Mouse (Mus musculus) liver, embryonic 12.5 days (tissue): ENCODE measurements at regions not wholly inside any gene's neighbourhood (a gene's known extent, or its start where the extent isn't known, plus 50 kb on each side); places are given as distances from the start of the nearest gene placed in this dataset.

Experiments used
- ATAC-seq: fragments of 200-750 bp; cut with Nextera tagmentation; 2 replicates; pipeline ENCODE4 v1.8.0; 2017; ENCODE audit warnings: moderate number of reproducible peaks, mild to moderate bottlenecking, moderate library complexity
- H3K27ac ChIP-seq: fragments of 300-500 bp; sonication (generic); 2 replicates; pipeline ENCODE4 v1.5.1; 2016; ENCODE audit warnings: mild to moderate bottlenecking
- H3K27me3 ChIP-seq: fragments of 300-500 bp; sonication (generic); replicated peaks from 2 replicates; pipeline ENCODE4 v1.6.1; 2016; ENCODE audit warnings: mild to moderate bottlenecking, moderate library complexity
- H3K36me3 ChIP-seq: fragments of 300-500 bp; sonication (generic); 2 replicates; pipeline ENCODE4 v1.6.1; 2016; ENCODE audit warnings: mild to moderate bottlenecking, moderate library complexity
- H3K4me1 ChIP-seq: fragments of 300-500 bp; sonication (generic); 2 replicates; pipeline ENCODE4 v1.6.1; 2016
- H3K4me2 ChIP-seq: fragments of 300-500 bp; sonication (generic); 2 replicates; pipeline ENCODE4 v1.6.1; 2016; ENCODE audit warnings: mild to moderate bottlenecking, moderate library complexity
- H3K4me3 ChIP-seq: fragments of 300-500 bp; sonication (generic); 2 replicates; pipeline ENCODE4 v1.5.1; 2016; ENCODE audit warnings: mild to moderate bottlenecking, moderate library complexity
- H3K9ac ChIP-seq: fragments of 300-500 bp; sonication (generic); 2 replicates; pipeline ENCODE4 v1.6.1; 2016; ENCODE audit warnings: mild to moderate bottlenecking, moderate library complexity
- H3K9me3 ChIP-seq: fragments of 300-500 bp; sonication (generic); replicated peaks from 2 replicates; pipeline ENCODE4 v1.6.1; 2016; ENCODE audit warnings: mild to moderate bottlenecking, moderate library complexity
- WGBS: fragments of 180-500 bp; shearing (Covaris S2); methylation state at CpG from one replicate; pipeline ENCODE4 v1.1.7; 2016; ENCODE audit not compliant: insufficient replicate concordance; 5-methylcytosine and 5-hydroxymethylcytosine counted together

DNA sequence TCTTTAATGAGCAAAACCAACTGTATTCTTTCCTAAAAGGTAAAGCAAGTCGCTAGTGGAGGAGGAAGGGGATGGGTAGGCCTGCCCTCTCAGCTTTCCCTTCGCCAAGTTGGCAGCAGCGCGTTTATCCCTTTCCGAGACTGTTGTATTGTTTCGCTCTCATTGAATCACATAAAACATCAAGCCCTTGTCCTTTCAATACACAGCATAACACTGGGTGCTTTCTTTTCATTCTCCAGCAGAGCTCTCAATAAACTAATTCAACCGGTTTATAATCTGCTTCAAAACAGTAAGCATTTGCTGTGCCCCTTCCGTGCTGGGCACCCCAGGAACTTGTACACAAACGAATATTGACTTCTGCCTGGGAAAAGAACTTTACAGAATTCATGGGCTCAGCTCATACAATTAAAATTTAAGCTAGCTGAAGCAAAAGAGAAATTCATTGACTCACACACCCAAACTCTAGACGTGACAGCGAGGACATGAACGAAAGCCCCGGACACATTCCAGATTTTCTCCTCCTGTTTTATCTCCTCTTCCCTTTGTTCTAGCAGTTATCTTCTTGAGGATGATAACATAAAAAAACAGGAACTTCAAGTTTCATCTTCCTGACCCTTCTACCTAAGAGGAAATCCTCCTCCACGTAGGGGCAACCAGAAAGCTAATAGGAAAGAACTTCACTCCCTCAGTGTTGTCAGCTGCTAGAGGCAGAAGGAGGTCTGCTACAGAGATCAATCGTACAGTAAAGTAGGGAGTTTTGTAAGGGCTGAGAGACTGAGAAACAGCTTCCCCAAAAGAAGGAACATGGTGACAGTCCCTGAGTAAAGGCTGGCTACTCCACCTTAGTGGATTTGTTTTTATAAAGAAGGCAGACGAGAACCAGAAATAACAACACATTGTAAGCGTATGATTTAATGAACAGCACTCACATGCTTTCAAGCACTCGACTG is 177.9 kb downstream of the Kdr start:
- no peak for ATAC-seq
- H3K9me3 ChIP-seq, result no peaks in the 10 kb centered on the region
- WGBS, result 48% methylated on average over 18 of the region's 18 CpGs
- no peak overlapping the region for H3K4me2 ChIP-seq
- no peak overlapping the region for H3K4me3 ChIP-seq
- no peaks in the 10 kb centered on the region for H3K36me3 ChIP-seq
- no peaks in the 10 kb centered on the region for H3K27me3 ChIP-seq
- no peak overlapping the region for H3K27ac ChIP-seq
- H3K9ac ChIP-seq, result no peak overlapping the region
- H3K4me1 ChIP-seq, result peaks cover 7% of the 10 kb centered on the region; the same call in 1 of the 2 replicates

DNA sequence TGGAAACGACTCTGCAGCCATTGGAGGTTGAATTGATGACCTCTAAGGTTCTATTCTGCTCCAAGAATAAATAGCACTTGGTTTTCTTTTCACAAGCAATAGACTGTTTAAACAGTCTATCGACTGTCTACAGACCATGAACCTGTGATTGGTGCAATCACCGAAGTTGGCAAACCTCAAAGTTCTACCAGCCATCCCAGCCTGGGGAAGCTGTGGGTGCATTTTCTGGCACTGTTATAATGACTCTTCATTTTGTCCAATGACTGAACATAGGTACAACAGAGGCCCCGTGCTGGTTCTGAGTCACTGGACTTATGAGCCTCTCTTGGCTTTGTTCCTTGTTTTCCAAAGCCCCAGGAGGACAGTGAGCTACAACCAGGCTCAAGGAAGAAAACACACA is 178.6 kb downstream of the Kdr start:
- WGBS, result 62% methylated on average over 4 of the region's 4 CpGs
- no peak for ATAC-seq
- H3K4me2 ChIP-seq, result no peak overlapping the region
- H3K27me3 ChIP-seq, result no peaks in the 10 kb centered on the region
- no peaks in the 10 kb centered on the region for H3K36me3 ChIP-seq
- H3K9me3 ChIP-seq, result no peaks in the 10 kb centered on the region
- no peak overlapping the region for H3K27ac ChIP-seq
- H3K4me3 ChIP-seq, result no peak overlapping the region
- H3K4me1 ChIP-seq, result peaks cover 7% of the 10 kb centered on the region; the same call in 1 of the 2 replicates
- no peak overlapping the region for H3K9ac ChIP-seq

DNA sequence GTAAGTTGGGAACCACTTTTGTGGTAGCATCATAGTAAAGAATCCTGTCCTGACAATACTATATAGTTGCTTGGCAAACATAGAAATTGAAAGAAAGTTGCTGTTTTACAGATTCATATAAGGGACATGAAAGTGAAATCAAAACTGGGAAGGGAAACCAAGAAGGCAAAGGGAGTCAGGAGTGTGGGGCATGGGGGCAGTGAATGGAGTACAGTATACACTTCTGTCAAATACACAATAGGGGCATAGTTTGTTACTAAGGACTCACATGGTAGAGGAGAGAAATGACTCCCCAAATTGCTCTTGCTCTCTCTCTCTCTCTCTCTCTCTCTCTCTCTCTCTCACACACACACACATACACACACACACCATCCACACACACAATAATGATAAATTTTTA is 185.1 kb downstream of the Kdr start:
- Histone ChIP-seq H3K4me2 (no peak overlapping the region), H3K4me1 (no peaks in the 10 kb centered on the region), H3K4me3 (no peak overlapping the region), H3K27me3 (no peaks in the 10 kb centered on the region), H3K27ac (no peak overlapping the region), H3K9me3 (no peaks in the 10 kb centered on the region), H3K36me3 (no peaks in the 10 kb centered on the region), H3K9ac (no peak overlapping the region)
- ATAC-seq, result no peak

DNA sequence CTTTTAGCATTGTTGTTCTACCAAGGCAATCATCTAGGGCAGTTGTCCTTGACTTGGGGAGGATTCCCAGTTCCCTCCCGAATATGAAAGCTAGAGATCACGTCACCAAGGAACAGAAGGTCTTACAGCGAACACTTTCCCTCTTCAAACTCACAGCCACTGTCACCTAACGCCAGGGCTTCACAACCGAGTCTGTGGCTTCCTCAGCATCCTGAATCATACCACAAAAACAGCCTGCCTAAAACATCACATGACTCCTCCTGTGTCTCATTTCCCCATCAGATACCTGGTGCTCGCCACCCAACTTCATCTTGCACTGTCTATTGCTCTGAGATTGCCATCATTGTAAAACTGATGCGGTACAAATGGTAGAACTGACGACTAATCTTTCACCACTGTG is 186.5 kb downstream of the Kdr start:
- H3K9me3 ChIP-seq, result no peaks in the 10 kb centered on the region
- no peaks in the 10 kb centered on the region for H3K36me3 ChIP-seq
- H3K27ac ChIP-seq, result no peak overlapping the region
- no peaks in the 10 kb centered on the region for H3K4me1 ChIP-seq
- WGBS, result 38% methylated on average over 8 of the region's 8 CpGs
- no peak for ATAC-seq
- H3K4me3 ChIP-seq, result no peak overlapping the region
- H3K9ac ChIP-seq, result no peak overlapping the region
- H3K27me3 ChIP-seq, result no peaks in the 10 kb centered on the region
- no peak overlapping the region for H3K4me2 ChIP-seq

DNA sequence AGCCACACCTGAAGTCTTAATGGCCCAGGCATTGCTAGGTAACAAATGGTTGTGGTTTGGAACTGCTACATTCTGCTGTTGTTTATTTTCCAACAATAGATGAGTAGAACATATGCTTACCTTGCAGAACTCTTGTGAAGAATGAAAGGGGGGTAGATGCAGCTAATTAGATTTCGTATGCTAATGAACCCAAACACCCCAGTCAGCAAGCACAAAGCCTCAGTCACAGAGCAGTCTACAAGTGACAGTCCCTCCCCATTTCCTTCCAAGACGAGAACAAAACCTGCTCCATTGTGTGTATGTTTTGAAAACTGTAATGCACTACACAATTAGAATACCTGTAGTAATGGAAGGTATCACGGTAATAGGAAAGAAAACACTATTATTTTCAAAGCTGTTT is 190.2 kb downstream of the Kdr start:
- H3K36me3 ChIP-seq, result no peaks in the 10 kb centered on the region
- 70% methylated on average over 3 of the region's 3 CpGs for WGBS
- H3K27ac ChIP-seq, result no peak overlapping the region
- no peak for ATAC-seq
- H3K9me3 ChIP-seq, result no peaks in the 10 kb centered on the region
- H3K4me2 ChIP-seq, result no peak overlapping the region
- peaks cover 3% of the 10 kb centered on the region for H3K4me1 ChIP-seq
- no peak overlapping the region for H3K4me3 ChIP-seq
- H3K27me3 ChIP-seq, result no peaks in the 10 kb centered on the region
- no peak overlapping the region for H3K9ac ChIP-seq

DNA sequence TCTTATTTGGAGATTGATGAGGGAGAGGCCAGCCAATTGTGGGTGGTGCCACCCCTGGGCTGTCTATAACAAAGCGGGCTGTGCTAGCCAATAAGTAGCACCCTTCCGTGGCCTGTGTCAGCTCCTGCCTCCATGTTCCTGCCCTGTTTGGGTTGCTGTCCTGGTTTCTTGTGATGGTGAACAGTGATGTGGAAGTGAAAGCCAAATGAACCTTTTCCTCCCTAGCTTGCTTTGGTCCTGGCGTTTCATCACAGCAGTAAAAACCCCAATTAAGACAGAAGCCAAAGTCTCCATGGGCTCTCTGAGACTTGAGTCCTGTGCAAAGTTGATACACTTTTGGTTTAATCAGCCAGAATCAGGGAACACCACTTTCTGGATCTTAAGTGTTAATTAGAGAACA is 192.1 kb downstream of the Kdr start:
- Histone ChIP-seq H3K9me3 (no peaks in the 10 kb centered on the region), H3K27ac (no peak overlapping the region), H3K27me3 (no peaks in the 10 kb centered on the region), H3K4me3 (no peak overlapping the region), H3K4me2 (no peak overlapping the region), H3K4me1 (peaks cover 5% of the 10 kb centered on the region), H3K9ac (no peak overlapping the region), H3K36me3 (no peaks in the 10 kb centered on the region)
- 79% methylated on average over 3 of the region's 3 CpGs for WGBS
- ATAC-seq, result no peak

DNA sequence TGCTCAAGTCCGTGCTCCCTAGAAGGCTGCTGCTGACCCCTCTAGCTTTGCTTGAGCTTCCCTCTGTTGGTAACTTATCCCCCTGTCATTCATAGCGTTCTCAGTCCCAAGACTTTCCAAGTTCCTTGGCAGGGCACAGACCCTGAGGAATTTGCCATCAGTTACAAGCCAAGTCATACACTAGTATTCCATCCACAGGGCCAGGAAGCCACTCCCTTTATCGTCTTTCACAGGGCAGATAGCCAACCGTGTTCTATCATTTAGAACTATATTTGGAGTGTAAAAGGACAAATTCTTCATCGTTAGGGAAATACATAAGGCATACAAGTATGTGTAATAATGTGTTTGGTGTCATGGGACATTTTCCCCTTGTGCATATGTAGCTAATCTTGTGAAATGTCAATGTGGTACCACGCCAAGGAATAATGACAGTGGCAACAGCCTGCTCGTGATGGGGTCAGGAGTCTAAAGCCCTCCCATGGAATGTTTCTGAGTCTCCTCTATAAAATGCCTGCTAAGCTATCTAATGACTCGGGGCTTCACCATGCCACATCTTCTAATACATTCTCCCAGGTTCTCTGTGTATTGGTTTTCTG is 193.2 kb downstream of the Kdr start:
- 66% methylated on average over 8 of the region's 8 CpGs for WGBS

DNA sequence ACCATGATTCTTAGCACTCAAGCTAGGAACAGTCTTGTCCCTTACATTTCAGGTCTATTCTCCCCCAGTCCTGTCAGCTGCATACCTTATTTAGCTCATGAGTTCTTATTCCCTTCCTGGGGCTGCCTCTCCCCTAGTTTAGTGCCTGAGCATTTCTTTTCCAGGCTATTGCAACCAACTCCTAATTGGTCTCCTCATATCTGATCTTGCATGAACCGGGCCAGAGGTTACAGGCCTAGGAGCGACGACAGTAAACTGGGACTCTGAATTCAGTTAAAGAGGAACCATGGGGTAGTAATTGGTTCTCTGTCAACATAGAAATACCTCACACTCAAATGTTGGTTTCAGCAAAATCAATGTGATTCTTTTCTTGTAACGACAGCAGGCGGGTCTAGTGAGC is 195.9 kb downstream of the Kit start:
- no peaks in the 10 kb centered on the region for H3K9me3 ChIP-seq
- 0 out of 2 replicates have a peak, but pooled peaks cover 4% of the 10 kb centered on the region for H3K27me3 ChIP-seq
- H3K4me1 ChIP-seq, result peaks cover 20% of the 10 kb centered on the region
- H3K4me3 ChIP-seq, result no peak overlapping the region
- H3K4me2 ChIP-seq, result no peak overlapping the region
- 56% methylated on average over 5 of the region's 5 CpGs for WGBS
- no peak overlapping the region for H3K9ac ChIP-seq
- ATAC-seq, result no peak
- H3K27ac ChIP-seq, result no peak overlapping the region
- no peaks in the 10 kb centered on the region for H3K36me3 ChIP-seq

More for the DNA sequence above, 193.2 kb downstream of the Kdr start:
- Histone ChIP-seq H3K36me3 (no peaks in the 10 kb centered on the region), H3K4me2 (no peak overlapping the region), H3K4me1 (peaks cover 5% of the 10 kb centered on the region), H3K9me3 (no peaks in the 10 kb centered on the region), H3K27me3 (no peaks in the 10 kb centered on the region), H3K27ac (no peak overlapping the region), H3K9ac (no peak overlapping the region), H3K4me3 (no peak overlapping the region)
- no peak for ATAC-seq

DNA sequence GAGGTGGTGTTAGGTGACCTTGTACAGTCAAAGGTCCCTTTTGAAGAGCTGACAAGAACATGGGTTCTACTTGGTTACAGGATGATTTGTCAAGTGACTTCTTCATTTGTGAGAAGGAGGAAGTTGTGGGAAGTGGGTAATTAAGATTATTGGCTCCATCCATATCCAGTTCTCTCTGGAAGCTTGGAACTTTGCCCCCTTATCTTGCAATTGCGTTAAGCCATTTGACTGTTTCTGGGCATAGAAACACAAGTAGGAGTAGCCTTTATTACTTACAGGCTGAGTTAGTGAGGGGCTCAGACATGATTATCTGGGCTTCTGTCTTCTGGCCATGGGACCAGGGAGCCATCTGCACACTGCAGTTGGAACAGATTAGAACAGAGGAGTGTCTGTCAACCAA is 192.5 kb downstream of the Kit start:
- no peaks in the 10 kb centered on the region for H3K9me3 ChIP-seq
- no peak overlapping the region for H3K4me3 ChIP-seq
- H3K36me3 ChIP-seq, result no peaks in the 10 kb centered on the region
- H3K4me1 ChIP-seq, result peaks cover 27% of the 10 kb centered on the region
- H3K9ac ChIP-seq, result no peak overlapping the region
- 0 out of 2 replicates have a peak, but pooled peaks cover 4% of the 10 kb centered on the region for H3K27me3 ChIP-seq
- WGBS, result 11% methylated on average over 1 of the region's 1 CpGs
- no peak overlapping the region for H3K4me2 ChIP-seq
- ATAC-seq, result no peak; the same call in 1 of the 2 replicates
- no peak overlapping the region for H3K27ac ChIP-seq

DNA sequence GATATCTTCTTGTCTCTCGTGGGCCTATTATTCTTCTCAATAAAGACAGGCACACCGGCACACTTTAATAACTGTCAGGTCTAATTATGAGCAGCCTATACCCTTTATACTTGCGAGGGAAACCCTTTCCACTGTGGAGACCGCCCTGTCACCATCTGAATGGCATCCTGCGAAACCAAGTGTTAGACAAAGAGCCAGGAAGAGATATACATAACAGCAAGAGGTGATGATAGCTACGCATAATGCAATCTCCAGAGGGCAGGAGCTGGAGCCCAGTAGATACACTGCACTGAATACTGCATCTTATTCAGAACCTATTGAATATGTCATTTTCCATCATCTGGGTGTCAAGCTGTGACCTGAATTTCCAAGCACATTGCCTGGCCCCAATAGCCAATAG is 187.7 kb downstream of the Kit start:
- no peaks in the 10 kb centered on the region for H3K9me3 ChIP-seq
- peak overlapping the region; percentile 62 for H3K4me2 ChIP-seq
- H3K36me3 ChIP-seq, result no peaks in the 10 kb centered on the region
- peak overlapping the region; percentile 74 for H3K27ac ChIP-seq
- WGBS, result 19% methylated on average over 6 of the region's 6 CpGs
- peak; percentile 67 for ATAC-seq
- peak overlapping the region; percentile 51 for H3K9ac ChIP-seq
- 0 out of 2 replicates have a peak, but pooled peaks cover 4% of the 10 kb centered on the region for H3K27me3 ChIP-seq
- peaks cover 54% of the 10 kb centered on the region for H3K4me1 ChIP-seq
- H3K4me3 ChIP-seq, result peak overlapping the region; percentile 24

DNA sequence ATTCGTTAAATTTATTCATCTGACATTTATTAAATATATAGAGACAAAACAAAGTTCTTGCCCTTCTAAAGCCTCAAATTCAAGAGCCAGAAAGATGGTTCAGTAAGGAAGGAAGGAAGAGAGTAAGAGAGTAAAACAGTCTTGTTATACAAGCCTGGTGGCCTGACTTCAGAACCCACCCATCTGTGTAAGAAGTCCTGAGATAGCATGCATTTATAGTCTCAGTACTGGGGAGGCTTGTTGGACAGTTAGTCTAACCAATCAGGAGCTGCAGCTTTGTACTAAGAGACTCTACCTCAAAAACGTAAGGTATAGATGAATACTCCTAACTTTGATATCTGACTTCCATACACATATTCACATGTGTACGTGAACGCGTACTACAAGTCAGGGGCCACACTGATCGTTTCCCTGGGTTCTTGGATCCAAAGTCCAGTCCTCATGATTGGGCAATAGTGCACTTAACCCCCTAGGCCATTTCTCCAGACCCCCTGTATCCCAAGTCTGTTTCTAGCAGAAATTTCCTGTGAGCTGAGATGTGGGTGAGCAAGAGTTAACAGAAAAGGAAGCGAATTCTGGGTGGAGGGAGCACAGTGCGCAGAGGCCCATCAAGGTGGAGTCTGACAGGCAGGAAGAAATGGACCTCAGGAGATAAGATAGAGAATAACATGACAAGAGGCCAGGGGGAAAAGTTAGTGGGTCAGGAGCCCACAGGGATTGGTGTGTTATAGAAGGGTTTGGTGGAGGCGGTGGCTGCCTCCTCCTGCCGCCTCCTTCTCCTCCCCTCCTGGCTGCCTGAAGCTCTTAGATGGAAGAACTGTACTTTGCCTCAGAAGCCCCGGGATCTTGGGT is 187.0 kb downstream of the Kit start:
- Histone ChIP-seq H3K4me2 (peak overlapping the region; percentile 62), H3K4me3 (peak overlapping the region; percentile 24), H3K27ac (peak overlapping the region; percentile 74), H3K36me3 (no peaks in the 10 kb centered on the region), H3K4me1 (peaks cover 48% of the 10 kb centered on the region), H3K27me3 (0 out of 2 replicates have a peak, but pooled peaks cover 4% of the 10 kb centered on the region), H3K9me3 (no peaks in the 10 kb centered on the region), H3K9ac (peak overlapping the region; percentile 51)
- WGBS, result 13% methylated on average over 11 of the region's 11 CpGs
- ATAC-seq, result peak; percentile 95

DNA sequence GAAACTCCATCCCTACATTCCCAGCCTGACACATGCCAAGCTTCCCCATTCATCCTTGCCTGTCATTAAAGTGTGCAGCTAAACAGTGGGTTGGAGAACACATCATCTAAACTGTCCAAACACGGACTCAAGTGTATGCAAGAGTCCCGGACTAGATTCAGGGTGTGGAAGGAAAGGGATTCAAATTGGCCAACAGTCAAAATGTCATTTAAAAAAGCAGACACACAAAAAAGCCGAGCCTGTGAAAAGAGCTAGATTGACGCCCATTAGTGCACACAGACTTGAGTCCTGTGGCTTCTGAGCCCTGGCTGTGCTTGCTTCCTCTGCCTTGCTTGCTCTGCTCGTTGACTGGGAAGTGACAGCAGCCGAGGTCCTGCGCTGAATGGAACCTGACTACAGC is 181.5 kb downstream of the Kit start:
- Histone ChIP-seq H3K27ac (no peak overlapping the region), H3K27me3 (0 out of 2 replicates have a peak, but pooled peaks cover 6% of the 10 kb centered on the region), H3K4me1 (peaks cover 29% of the 10 kb centered on the region), H3K9ac (no peak overlapping the region), H3K4me2 (no peak overlapping the region), H3K9me3 (no peaks in the 10 kb centered on the region), H3K4me3 (no peak overlapping the region), H3K36me3 (no peaks in the 10 kb centered on the region)
- 48% methylated on average over 7 of the region's 7 CpGs for WGBS
- ATAC-seq, result no peak
